Mouse (Mus musculus): ENCODE measurements around the gene Snapc4.
A peak's percentile ranks its signal among the peaks of the same experiment; 100 is the strongest.

The Snapc4 gene

DNA sequence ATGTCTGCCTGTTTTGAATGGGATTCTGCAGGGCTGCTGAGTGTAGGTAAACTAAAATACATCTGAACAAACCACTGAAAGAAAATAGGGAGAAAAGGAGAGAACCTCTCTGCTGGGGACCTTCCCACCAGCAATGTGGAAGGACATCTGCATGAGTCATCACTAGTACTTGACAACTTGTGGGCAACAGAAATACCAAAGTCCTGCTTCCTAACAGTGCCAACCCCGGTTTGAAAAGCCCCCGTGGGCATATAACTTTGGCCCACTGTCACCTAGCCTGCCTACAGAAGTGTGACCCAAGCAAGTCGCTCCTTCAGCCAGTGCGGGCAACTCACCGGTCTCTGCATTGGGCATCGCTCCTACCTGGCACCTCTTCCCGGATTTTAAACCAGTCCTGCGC, 8.1 kb downstream of the Snapc4 start:
- no peak for DNase-seq (ENCODE audit: low spot score)

DNA sequence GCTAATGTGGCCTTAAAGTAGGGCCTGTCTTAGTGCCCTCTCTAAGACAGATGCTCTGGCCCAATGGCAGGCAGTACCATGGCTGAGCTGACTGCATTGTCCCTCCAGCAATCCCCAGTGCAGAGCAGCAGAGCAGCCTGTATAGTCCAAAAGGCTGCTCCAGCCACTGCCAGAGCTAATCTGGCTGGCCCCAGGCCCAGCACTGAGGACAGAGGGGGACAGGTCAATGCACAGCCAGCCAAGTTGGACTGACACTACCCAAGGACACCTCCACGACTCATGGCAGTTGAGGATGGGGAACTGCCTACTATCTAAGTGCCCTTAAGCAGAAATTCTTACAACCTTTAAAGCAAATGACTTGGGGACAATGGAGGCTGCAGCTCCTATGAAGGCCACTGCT, 11.9 kb downstream of the Snapc4 start:
- no peak for DNase-seq (ENCODE audit: low spot score)

DNA sequence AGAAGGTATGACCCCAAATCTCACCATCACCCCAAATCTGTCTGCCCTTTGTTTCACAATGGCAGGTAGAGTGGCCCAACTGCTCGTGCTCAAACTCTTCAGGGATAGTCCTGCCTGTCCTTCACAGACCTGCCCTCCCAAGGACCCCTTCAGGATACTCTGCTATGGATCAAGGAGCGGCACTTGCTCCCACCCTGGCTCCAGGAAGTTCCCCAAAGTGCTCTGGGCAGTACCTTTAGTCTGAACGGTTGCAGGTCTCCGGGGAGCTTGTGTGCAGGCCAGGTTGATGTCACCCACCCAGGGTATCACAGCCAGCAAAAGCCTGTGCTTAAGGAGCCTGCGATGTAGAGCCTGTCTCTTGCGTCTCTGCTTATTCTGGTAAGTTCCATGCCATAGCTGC, 12.5 kb downstream of the Snapc4 start:
- DNase-seq (ENCODE audit: low spot score): no peak

DNA sequence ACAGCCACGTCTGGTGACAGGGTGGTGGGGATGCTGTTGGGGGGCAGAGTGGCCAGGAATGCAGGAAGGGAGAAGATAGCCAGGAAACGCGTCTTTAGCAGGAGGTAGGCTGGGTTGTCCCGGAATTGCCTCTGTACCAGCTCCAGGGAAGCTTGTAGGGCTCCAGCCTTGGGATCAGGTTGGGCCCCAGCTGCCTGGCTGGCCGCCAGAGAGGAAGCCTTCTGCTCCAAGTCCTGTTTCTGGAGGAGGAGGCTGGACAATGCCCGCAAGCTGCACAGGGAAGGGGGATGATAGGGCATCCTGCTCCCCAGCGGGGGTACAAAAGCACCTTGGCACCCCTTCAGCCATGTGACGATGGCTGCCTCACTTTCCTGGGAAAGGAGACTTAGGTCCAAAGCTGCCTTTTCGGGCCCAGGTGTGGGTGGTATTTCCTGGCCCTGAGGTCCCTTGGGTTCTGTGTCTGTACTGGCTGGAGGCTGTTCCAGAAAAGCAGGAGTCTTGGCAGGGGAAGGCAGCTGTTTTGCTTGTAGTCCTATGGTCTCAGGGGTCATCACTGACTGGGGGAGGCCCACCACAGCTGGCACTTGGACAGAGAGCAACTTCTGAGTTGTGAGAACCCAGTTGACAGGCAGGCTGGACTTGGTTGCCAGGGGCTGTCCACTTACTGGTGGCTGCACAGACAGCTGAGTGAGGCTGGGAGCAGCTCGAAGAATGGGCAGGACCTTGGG, 15.6 kb downstream of the Snapc4 start:
- peak; percentile 55 for DNase-seq (ENCODE audit: low spot score)

DNA sequence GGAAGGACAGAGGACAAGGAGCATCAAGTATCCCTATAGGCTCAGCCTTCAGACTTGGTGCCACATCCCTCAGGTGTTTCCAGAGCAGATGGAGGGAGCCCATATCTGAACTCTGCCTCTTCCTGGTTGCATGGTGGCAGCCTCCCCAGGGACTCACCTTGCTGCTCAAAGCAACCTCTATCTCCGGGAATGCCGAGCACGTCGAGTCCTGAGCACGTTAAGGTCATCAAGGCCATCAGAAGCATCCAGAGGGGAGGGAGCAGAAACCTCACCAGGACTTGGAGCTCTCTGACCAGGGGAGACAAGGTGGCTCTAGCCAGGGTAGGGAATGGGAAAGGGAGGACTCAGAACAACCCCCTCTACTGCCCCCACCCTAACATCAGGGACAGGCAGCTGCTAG, 17.0 kb downstream of the Snapc4 start:
- no peak for DNase-seq (ENCODE audit: low spot score)

DNA sequence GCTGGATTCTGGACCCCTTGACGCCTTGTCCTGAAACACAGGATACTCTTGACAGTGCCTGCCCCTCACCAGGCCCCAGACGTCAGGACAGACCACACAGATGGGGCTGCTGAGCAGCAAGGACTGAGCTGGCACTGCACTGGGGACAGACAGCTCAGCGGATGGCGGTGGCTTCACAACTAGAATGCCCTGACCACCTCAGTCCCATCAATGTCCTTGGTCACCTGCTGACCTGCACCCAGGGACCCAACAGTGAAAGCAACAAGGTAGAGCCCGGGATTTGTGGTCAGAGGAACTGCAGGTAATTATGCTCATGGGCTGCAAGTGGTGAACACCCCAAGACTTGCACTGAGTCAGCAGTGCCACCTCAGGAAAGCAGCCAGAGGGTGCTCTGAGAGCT, 17.5 kb downstream of the Snapc4 start:
- no peak for DNase-seq (ENCODE audit: low spot score)

DNA sequence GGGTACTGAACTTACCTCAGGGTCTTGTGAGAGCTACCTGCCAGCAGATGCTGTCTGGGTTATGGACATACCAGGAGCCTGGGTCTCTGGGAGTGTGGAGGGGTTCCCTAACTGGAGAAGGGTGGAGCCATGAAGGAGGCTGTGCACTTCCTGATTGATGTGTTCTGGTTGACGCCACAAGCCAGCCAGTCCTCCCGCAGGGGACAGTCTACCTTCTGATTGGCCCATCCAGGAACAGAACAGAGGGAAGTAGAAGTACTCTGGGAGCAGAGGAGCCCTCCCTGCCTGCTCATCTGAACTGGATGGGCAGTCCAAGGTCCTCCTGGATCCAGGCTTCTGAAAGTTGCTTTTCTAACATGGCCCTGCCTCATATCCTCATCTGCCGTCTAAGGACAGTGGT, 19.7 kb downstream of the Snapc4 start, which contains the start of gene Card9:
Gene Card9, minus strand, starts transcription at position 147 of the 400 bp plus-strand sequence.
- DNase-seq (ENCODE audit: low spot score): no peak

DNA sequence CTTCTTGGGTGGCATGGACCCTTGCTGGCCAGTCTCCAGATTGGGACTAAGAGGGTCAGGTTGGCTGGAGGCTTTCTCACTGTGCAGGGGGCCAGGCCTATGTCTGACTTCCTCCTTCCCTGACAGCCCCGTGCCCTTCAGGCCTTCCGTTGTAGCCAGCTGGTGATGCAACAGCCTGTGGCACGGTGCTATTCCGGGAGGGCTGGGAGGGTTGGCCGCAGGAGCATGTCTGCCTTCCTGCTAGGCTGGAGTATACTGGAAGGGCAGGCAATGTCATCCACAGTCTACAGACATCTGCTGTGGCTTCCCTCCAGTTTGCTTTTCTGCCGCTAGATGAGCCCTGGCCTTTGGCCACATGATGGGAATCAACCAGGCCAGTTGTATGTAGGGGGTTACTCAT, 20.5 kb downstream of the Snapc4 start:
- no peak for DNase-seq (ENCODE audit: low spot score)

DNA sequence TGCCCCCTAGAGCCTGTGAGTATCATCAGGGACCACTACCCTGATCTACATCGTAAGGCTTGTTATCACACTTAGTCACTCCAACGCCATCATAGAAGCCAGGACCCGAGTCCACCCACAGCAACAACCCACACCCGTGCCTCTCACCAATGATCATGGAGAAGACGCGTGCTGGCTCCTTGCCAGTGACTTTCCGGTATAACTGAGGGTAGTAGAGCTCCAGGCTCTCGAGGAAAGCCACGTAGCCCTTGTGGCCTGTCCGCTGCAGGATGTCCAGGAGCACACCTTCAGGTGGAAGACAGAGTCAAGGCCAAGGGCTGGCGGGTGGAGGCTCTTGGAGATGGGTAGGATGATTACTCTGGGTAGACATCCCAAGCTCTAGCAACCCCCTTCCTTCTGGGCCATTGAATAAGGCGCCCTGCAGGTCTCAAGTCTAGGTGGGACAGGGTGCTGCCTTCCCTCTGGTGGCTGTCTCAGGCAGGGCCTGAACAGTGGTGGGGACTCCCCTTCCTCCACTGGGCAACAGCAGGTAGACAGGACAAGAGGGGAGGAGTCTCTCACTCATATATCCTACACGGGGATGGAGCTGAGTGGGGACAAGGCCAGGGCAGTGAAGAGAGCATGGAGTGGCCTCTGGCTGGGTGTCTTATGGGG, 21.7 kb downstream of the Snapc4 start:
- DNase-seq (ENCODE audit: low spot score): no peak

DNA sequence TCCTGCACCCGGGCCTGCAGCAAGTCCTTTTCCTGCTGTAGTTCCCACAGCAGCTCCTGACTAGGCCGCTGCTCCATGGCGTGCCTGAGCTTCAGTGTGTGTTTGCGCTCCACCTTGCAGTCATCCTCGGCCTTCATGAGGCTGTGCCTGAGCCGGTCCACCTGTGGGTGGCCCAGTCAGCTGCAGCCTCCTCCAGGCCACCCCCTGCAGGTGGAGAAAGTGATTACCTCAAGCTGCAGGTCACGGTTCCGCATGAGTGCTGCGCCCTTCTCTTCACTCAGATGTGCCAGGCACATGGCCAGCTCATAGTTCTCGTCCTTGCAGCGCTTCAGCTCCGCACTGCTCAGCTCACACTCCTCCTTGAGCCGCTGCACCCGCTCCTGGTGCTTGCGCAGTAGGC, 23.0 kb downstream of the Snapc4 start:
- no peak for DNase-seq (ENCODE audit: low spot score)

DNA sequence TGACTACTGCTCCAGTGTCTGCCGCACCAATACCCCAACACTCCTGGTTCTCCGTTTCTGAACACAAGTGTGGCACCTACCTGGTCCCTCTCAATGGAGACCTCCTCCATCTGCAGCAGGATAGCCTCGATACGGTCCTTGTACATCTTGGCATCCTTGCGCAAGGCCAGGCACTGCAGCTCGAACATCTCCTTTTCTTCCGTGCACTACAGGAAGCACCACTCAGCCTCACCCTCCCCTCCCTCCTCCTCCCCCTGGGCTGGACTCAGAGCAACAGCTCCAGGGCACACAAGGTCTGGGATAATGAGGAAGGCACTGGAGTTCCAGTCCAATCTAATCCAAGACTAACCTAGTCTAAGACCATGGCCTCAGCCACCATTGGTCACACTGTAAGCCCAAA, 23.8 kb downstream of the Snapc4 start:
- DNase-seq (ENCODE audit: low spot score): no peak

DNA sequence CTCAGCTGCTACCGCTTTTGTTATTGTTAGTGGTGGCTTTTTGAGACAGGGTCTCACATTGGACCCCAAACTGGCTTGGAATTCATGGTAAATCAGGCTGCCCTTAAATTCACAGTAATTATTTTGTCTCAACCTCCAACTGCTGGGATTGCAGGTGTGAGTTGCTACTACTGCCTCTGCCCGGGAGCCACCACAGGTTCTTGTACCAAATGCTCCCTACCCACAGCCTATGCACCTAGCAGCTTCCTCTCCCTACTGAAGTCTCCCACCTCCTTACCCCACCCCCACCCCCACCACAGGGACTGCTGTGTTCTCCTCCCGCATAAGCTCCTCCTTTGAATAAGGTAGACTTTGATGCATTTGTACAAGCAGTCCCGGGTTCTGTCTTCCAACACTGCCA, 24.2 kb downstream of the Snapc4 start:
- no peak for DNase-seq (ENCODE audit: low spot score)

DNA sequence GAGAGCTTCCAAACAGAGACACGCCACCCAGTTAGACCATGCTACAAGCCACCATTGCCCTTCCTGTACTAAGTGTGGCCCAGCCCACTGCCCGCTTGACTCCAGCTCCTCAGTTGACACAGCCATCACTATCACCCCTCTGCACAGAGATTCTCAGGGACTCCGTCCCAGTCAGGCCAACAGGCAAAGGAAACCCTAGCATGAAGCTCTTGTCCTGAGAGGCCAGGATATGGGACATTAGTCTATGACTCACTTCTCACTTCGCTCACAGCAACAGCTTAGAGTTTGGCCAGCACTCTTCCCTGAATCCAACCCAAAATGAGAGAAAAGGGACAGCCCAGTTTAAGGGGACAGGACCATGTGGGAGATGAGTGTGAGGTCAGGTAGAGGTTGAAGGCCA, 26.1 kb downstream of the Snapc4 start:
- DNase-seq (ENCODE audit: low spot score): no peak

DNA sequence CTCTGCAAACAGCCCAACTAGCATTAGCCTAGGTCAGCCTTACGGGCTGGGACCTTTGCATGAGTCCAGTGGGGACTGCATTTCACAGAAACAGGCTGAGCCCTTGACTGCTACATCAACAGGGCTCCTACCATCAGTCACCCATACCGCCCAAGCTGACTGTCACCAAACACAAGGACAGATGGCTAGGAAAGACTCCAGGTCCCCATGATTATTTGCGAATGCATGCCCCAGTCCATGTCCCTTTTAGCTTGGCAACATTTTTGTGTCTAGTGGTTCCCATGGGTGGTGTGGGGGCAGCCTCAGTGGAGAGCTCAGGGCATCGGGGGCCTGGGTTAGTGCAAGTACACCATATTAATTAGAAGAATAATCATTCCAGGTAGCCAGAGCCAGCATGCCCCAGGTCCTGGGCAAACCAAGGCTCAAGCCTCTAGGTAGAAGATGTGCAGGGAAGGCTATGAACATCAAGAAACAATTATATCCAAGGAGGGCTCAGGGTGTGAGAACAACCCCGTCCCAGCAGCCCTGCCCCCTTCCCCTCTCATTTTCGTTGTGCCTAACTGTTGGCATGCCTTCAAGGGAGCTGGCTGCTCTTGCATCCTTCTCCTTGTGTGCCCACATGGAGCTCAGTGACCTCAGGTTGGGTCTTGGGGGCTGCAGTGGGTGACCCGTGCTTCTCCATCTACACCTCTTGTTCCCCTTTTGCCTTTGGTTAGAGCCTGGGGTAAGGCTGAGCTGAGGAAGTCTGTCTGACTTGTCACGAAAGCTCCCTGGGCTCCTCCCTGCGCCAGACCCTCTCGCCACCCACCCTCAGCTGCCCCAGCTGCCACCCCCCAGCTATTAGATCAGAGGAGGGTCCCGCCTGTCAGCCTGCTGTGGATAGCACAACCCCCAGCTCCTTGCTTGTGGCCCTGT, 27.1 kb downstream of the Snapc4 start:
- no peak for DNase-seq (ENCODE audit: low spot score)

DNA sequence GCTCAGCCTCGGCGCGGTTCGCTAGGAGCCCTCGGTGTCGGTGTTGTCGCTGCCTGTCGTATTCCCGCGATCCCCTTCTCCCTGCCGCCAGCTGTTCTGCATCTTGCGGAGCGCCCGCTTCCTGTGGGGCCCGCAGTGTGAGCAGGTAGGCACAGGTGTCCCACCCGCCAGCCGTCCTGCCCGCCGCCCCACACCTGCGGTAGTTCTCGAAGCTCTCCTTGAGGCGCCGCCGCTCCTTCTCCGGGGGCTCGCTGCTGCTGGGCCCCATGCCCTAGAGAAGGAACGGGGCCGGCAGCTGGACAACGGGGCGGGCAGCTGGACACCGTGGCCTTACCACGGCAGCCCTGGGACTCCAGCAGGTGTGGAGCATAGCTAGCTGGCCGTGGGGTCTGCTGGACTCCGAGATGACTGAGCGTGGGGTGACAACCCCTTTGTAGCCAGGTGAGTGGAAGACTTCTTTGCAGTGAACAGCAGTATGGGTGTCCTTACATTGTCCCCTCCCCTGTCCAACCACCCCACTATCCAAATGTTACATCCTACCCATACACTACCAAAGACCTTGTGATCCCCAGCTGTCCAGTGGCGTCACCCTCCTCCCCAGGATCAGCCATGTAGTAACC, 28.1 kb downstream of the Snapc4 start:
- no peak for DNase-seq (ENCODE audit: low spot score)

DNA sequence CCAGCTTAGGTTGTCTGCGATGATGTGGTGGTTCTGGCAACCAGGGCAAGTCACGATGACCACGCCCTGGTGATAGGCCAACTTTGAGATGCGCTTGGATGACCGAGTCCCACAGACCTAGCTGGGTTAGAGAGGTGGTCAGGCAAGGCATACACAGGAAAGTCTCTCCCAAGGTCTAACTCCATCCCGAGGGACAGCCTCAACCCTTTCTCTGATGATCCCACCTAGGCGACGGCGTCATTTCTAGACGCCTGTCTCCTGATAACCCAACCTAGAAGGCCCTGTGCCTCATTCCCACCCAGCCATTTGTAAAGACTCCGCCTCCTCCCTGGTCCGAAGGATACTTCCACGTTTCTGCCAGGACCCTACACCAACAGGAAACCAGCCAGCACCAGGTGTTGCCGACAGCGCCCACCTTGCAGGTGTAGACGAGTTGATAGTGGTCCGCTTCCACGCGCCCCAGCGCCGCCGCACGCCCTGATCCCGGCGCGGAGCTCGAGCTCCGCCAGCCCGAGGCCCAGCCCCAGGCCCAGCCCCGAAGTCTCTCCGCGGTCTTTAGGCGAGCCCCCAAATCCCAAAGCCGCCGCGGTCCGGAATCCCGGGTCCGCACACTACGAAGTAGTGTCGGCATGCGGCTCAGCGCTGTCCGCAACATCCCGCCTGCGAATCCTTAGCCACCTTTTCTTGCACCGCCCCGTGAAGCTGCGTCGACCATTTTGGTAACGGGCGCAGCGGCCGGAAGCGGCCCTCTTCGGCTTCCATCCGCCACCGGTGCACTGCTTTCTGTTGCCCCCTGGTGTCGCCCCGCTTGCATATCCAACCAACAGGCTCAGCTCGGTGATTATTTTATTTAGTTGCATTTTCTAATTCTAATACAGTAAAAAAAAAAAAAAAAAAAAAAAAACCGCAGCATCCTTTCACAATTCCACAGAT, 28.8 kb downstream of the Snapc4 start, which contains the start of gene Dnlz:
Gene Dnlz, minus strand, starts transcription at position 753 of the 933 bp plus-strand sequence.
- DNase-seq (ENCODE audit: low spot score): peak; percentile 90

DNA sequence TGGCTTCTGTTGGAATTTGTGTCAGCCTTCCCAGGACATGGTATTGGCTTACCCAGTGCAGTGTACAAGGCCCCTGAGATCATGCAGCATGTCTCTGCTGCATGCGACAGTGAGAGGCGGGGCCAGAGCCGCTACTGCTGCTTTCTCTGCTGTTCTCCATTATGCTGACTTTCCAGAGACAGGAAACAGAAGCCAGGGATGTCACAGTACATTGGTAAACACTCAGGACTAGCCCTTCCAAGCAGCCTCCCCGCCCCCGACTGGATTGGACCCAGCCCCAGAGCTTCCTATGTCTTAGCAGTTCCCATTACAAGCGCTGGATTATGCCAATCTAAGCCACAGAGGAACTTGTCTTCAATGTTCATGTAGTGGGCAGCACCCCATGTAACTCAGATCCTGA, 32.2 kb downstream of the Snapc4 start:
- no peak for DNase-seq (ENCODE audit: low spot score)

DNA sequence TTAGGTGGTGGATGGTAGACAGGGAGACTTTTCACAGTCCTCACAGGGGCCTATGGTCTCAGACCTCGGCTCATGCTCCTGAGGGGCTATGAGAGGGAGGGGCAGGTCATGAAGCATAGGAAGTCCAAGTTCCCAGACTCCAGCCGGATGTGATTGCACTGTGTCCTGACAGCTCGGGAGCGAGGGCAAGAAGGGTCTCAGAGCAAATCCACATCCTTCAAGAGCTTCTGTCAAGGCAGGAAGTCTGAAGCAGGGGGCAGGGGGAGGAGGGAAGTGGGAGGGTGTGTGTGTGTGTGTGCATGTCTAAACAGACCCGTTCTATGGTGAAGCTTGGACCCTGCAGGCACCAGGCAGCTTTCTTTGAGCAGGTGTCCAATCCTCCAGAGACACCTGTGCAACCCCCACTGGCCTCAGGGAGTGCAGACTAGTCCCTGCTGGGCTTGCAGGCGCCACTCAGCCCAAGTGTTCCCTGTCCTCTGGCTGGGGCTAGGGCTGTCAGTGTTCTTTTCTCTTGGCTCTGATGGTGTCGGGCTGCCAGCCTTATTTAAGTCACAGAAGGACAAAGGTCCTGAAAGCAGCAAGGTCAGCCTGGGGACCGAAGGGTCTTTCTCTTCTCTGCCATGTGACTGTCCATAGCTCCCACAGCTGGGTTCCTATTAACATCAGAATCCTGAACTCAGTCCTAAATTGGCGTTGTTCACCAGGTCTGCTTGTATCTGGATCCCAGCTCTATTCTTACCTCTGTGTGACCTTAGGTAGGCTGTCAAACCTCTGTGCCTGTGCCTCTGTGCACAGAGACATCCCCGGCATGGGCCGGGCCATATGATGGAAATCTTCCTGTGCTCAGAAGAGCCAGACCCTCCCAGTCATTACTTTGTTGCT, 37.6 kb downstream of the Snapc4 start:
- no peak for DNase-seq (ENCODE audit: low spot score)

DNA sequence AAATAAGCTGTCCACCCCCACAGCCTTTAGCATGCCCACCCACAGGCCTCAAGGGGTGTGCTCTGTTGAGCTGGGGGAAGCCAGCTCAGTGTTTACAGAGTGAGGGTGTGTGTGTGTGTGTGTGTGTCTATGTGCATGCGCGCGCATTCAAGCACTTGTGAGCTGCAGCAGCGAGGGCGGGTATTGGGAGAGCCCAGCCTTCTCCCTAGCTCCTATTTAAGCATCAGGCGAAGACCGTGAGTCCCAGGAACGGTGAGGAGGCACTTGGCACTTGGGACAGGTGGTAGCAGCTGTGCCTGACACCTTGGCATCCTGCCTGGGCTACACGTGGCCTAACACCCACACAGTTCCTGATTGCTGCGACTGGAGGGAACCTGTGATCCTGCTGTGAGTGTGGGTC, 38.4 kb downstream of the Snapc4 start:
- DNase-seq (ENCODE audit: low spot score): no peak

DNA sequence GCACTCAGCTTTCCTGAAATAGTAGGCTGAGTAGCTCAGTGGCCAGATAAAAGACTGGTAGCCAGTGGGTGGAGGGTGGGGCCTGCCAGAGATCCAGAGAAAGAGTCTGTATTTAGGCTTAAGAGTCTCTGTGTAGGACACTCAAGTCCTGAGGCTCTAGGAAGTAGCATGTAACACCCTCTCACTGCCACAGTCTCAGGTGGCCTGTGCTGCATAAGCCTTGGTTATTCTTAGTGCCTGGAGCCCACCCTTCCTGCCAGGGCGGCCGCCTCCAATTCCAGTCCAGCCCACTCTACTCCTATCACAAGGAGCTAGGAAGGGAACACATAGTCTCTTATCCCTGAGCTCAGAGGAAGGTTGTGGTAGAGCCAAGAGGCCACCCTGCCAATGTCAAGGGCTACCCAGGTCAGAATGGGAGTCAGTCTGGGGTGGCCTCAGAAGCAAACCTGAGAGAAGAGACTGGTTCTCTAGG, 38.9 kb downstream of the Snapc4 start:
- DNase-seq (ENCODE audit: low spot score): no peak
